28 mouse cellular contexts compared by ENCODE assay signal in genomic region chr19:24676429-24676828, GRCm38 (mm10). TPM values are rescaled to one million over a fixed set of nuclear protein-coding genes. Genes with fewer than 3 reads are reported as not detected.
DNase-seq lines count a peak whose midpoint lies in the region; ATAC-seq and TF ChIP-seq lines count a peak whose summit lies in the region.
"Had no signal": no experiment of that assay in that cellular context is flagged by ENCODE, and none has a peak within 500 bp of the region (broad histone marks: within the 10 kb centered on the region; RNA-seq: fewer than 3 reads in every experiment).

No protein-coding gene starts in this region.

- no peak overlapping the region for H3K4me3 ChIP-seq in heart, adult 2 months
- H3K4me3 ChIP-seq in heart, embryonic 11.5 days (ENCODE audit: low read depth, low read length), result no peak overlapping the region
- H3K4me3 ChIP-seq in kidney, postnatal 0 days (replicated peaks; ENCODE audit: low read depth, low read length), result no peak overlapping the region; the same call in 1 of the 2 replicates
- H3K4me3 ChIP-seq: embryonic facial prominence, embryonic 13.5 days; forebrain, embryonic 10.5 days; forebrain, embryonic 15.5 days; kidney, embryonic 15.5 days; layer of hippocampus, adult 2 months; limb, embryonic 13.5 days; lung, embryonic 15.5 days; midbrain, embryonic 10.5 days; myocyte; neural tube, embryonic 12.5 days had no signal

- peaks cover 6% of the 10 kb centered on the region for H3K4me1 ChIP-seq in heart, adult 2 months (ENCODE audit: control insufficient read depth, insufficient read depth, low read length)
- peaks cover 17% of the 10 kb centered on the region for H3K4me1 ChIP-seq in heart, embryonic 11.5 days (ENCODE audit: control insufficient read depth, insufficient read depth, low read length)
- H3K4me1 ChIP-seq in kidney, postnatal 0 days (replicated peaks; ENCODE audit: insufficient read depth, low read length), result peaks cover 26% of the 10 kb centered on the region
- H3K4me1 ChIP-seq: embryonic facial prominence, embryonic 13.5 days; forebrain, embryonic 15.5 days; neural tube, embryonic 12.5 days had no signal

- no peak overlapping the region for H3K9ac ChIP-seq in heart, adult 2 months (ENCODE audit: low read depth, low read length)
- no peak overlapping the region for H3K9ac ChIP-seq in heart, embryonic 11.5 days (ENCODE audit: low read depth, low read length)
- no peak overlapping the region for H3K9ac ChIP-seq in kidney, postnatal 0 days (ENCODE audit: low read depth, low read length)
- H3K9ac ChIP-seq: embryonic facial prominence, embryonic 13.5 days; forebrain, embryonic 15.5 days; kidney, embryonic 15.5 days; limb, embryonic 13.5 days; lung, embryonic 15.5 days; neural tube, embryonic 12.5 days had no signal

- no peaks in the 10 kb centered on the region for H3K27me3 ChIP-seq in heart, adult 2 months (ENCODE audit: control insufficient read depth, insufficient read depth, low read length)
- H3K27me3 ChIP-seq in heart, embryonic 11.5 days (ENCODE audit: control insufficient read depth, insufficient read depth, low read length), result no peaks in the 10 kb centered on the region
- no peaks in the 10 kb centered on the region for H3K27me3 ChIP-seq in kidney, postnatal 0 days (ENCODE audit: insufficient read depth, low read length)
- H3K27me3 ChIP-seq: embryonic facial prominence, embryonic 13.5 days; forebrain, embryonic 15.5 days; kidney, embryonic 15.5 days; limb, embryonic 13.5 days; lung, embryonic 15.5 days; neural tube, embryonic 12.5 days had no signal

- TF ChIP-seq POLR2A in heart, adult 2 months (IDR thresholded peaks at IDR 0.05; ENCODE audit: insufficient read depth, low read depth, low read length), result no peak

- no peaks in the 10 kb centered on the region for H3K79me2 ChIP-seq in heart, adult 2 months (replicated peaks; ENCODE audit: control insufficient read depth, insufficient read depth, low read length)

- ATAC-seq in heart, embryonic 11.5 days (replicated peaks; ENCODE audit: insufficient number of reproducible peaks, low FRiP score, low TSS enrichment), result no peak
- no peak for ATAC-seq in kidney, postnatal 0 days (replicated peaks; ENCODE audit: low FRiP score, low read depth)
- ATAC-seq: forebrain, embryonic 15.5 days; hindbrain, embryonic 16.5 days; midbrain, embryonic 16.5 days had no signal

- intact Hi-C loops in heart, adult 2 months (cut with DNase I), result no loop called here
- intact Hi-C loops in heart, postnatal 10 days (cut with DNase I), result no loop called here

- H3K36me3 ChIP-seq in heart, adult 2 months (ENCODE audit: control insufficient read depth, insufficient read depth, low read length), result no peaks in the 10 kb centered on the region
- no peaks in the 10 kb centered on the region for H3K36me3 ChIP-seq in heart, embryonic 11.5 days (ENCODE audit: control insufficient read depth, insufficient read depth, low read length)
- H3K36me3 ChIP-seq in kidney, postnatal 0 days (ENCODE audit: insufficient read depth, low read length), result no peaks in the 10 kb centered on the region
- H3K36me3 ChIP-seq: embryonic facial prominence, embryonic 13.5 days; forebrain, embryonic 10.5 days; forebrain, embryonic 15.5 days; kidney, embryonic 15.5 days; limb, embryonic 13.5 days; lung, embryonic 15.5 days; midbrain, embryonic 10.5 days; neural tube, embryonic 12.5 days had no signal

- no peaks in the 10 kb centered on the region for H3K9me3 ChIP-seq in heart, embryonic 11.5 days (replicated peaks; ENCODE audit: control insufficient read depth, low read length)
- H3K9me3 ChIP-seq in kidney, postnatal 0 days (replicated peaks; ENCODE audit: low read length), result no peaks in the 10 kb centered on the region
- H3K9me3 ChIP-seq: embryonic facial prominence, embryonic 13.5 days; forebrain, embryonic 10.5 days; forebrain, embryonic 15.5 days; kidney, embryonic 15.5 days; limb, embryonic 13.5 days; lung, embryonic 15.5 days; midbrain, embryonic 10.5 days; neural tube, embryonic 12.5 days had no signal

- no peak overlapping the region for H3K4me2 ChIP-seq in heart, embryonic 11.5 days
- peak overlapping the region; percentile 6; the same call in 1 of the 2 replicates for H3K4me2 ChIP-seq in kidney, postnatal 0 days (ENCODE audit: low read length)
- H3K4me2 ChIP-seq: embryonic facial prominence, embryonic 13.5 days; forebrain, embryonic 15.5 days; kidney, embryonic 15.5 days; limb, embryonic 13.5 days; liver, embryonic 11.5 days; lung, embryonic 15.5 days; neural tube, embryonic 12.5 days had no signal

- TF ChIP-seq EP300 in heart, adult 2 months (IDR thresholded peaks at IDR 0.05; ENCODE audit: insufficient read depth, low read depth, low read length), result 0 out of 2 replicates have a peak, but pooled peaks have one; percentile 32

- TF ChIP-seq CTCF in heart, adult 2 months (IDR thresholded peaks at IDR 0.05), result no peak
- TF ChIP-seq CTCF in kidney, postnatal 0 days (IDR thresholded peaks at IDR 0.05; ENCODE audit: low read depth), result no peak

- peak overlapping the region; percentile 59 for H3K27ac ChIP-seq in heart, adult 2 months
- H3K27ac ChIP-seq in heart, embryonic 11.5 days (ENCODE audit: low read depth, low read length), result no peak overlapping the region
- no peak overlapping the region for H3K27ac ChIP-seq in kidney, postnatal 0 days
- H3K27ac ChIP-seq: embryonic facial prominence, embryonic 13.5 days; forebrain, embryonic 10.5 days; forebrain, embryonic 15.5 days; kidney, embryonic 15.5 days; layer of hippocampus, adult 2 months; limb, embryonic 13.5 days; lung, embryonic 15.5 days; midbrain, embryonic 10.5 days; neural tube, embryonic 12.5 days had no signal

- peak in 1 of 2 experiments; percentile 45 for DNase-seq in heart, adult 2 months
- DNase-seq in kidney, postnatal 0 days (ENCODE audit: low spot score), result no peak
- DNase-seq in kidney, adult 11 months, result no peak
- DNase-seq in heart, postnatal 10 days, result peak; percentile 54 to 67
- DNase-seq in thymus, adult 18-20 months, result no peak
- DNase-seq: adrenal gland, postnatal 25 days; B cell, adult 2 months; cerebellum, adult 11-12 months; cerebellum, postnatal 10 days; right cerebral cortex, postnatal 4 days; thymus, postnatal 4 days had no signal

- 58% methylated on average over 7 of the region's 7 CpGs for WGBS in heart, adult 2 months
- 58% methylated on average over 7 of the region's 7 CpGs for whole genome bisulfite sequencing in heart, embryonic 11.5 days (ENCODE audit: insufficient replicate concordance)
- WGBS in kidney, postnatal 0 days, result 63% methylated on average over 7 of the region's 7 CpGs

RNA-seq across cellular contexts. Expression of gene Tmem252, which starts 2.6 kb away (rescaled TPM):
- total RNA-seq in heart, adult 2 months (2021), result under 1 TPM; 0.08 to 0.11 TPM
- polyA plus RNA-seq in heart, adult 2 months (2012; rRNA removed), result 0.10 and 0.15 TPM in 2 replicates
- polyA plus RNA-seq in heart, embryonic 11.5 days (2014; fragmentation: Nextera tagmentation; extraction: Ambion mirVana), result 4.6 and 6.0 TPM in 2 replicates
- polyA plus RNA-seq in kidney, postnatal 0 days (2015; fragmentation: Nextera tagmentation; extraction: Ambion mirVana), result 17.5 and 21.5 TPM in 2 replicates
- under 1 TPM; 0.07 to 0.12 TPM for total RNA-seq in heart, postnatal 10 days (2021)
- total RNA-seq: common myeloid progenitor, adult 5-6 weeks; granulocyte monocyte progenitor cell, adult 5-6 weeks; megakaryocyte progenitor cell, adult 5-6 weeks had no signal

Comparison
In these comparisons a context has a peak if more than half of its experiments do, and no peak if none do; other contexts are left out.
1. DNase-seq: peak in heart, postnatal 10 days (2 of 2); none in kidney, postnatal 0 days (single experiment), kidney, adult 11 months (single experiment) and thymus, adult 18-20 months (0 of 2).